9 mouse cellular contexts compared by ENCODE assay signal in genomic region chr9:107290897-107291296, GRCm38 (mm10). TPM values are rescaled to one million over a fixed set of nuclear protein-coding genes. Genes with fewer than 3 reads are reported as not detected.
A peak's percentile ranks its signal among the peaks of the same experiment; 100 is the strongest.
DNase-seq lines count a peak whose midpoint lies in the region; ATAC-seq and TF ChIP-seq lines count a peak whose summit lies in the region.
"Had no signal": no experiment of that assay in that cellular context is flagged by ENCODE, and none has a peak within 500 bp of the region (broad histone marks: within the 10 kb centered on the region; RNA-seq: fewer than 3 reads in every experiment).

No protein-coding gene starts in this region.

- no peaks in the 10 kb centered on the region for H3K9me3 ChIP-seq in kidney, embryonic 15.5 days (replicated peaks)
- H3K9me3 ChIP-seq in liver, embryonic 14.5 days (ENCODE audit: control insufficient read depth, low read length): no peaks in the 10 kb centered on the region
- H3K9me3 ChIP-seq: neural tube, embryonic 13.5 days had no signal

- no peak overlapping the region for H3K4me2 ChIP-seq in kidney, embryonic 15.5 days
- no peak overlapping the region for H3K4me2 ChIP-seq in liver, embryonic 14.5 days (ENCODE audit: low read depth)

- no peak; the same call in none of the 2 replicates for TF ChIP-seq CTCF in gastrocnemius, adult 2 months (IDR thresholded peaks at IDR 0.05)
- TF ChIP-seq CTCF in liver, embryonic 14.5 days (IDR thresholded peaks at IDR 0.05; ENCODE audit: low read depth): peak; percentile 98
- TF ChIP-seq CTCF in testis, adult 2 months (IDR thresholded peaks at IDR 0.05; ENCODE audit: control insufficient read depth, insufficient read depth, insufficient replicate concordance, low read depth, low read length): peak; percentile 95

- no peak for TF ChIP-seq POLR2A in testis, adult 2 months (IDR thresholded peaks at IDR 0.05; ENCODE audit: control insufficient read depth, low read depth, low read length)

- 0 out of 2 replicates have a peak, but pooled peaks have one; percentile 9 for ATAC-seq in kidney, embryonic 15.5 days (replicated peaks; ENCODE audit: low FRiP score)
- ATAC-seq in liver, embryonic 14.5 days (ENCODE audit: insufficient read depth): no peak

- H3K27ac ChIP-seq in gastrocnemius, adult 2 months: peak overlapping the region; percentile 97; the same call in 1 of the 2 replicates
- H3K27ac ChIP-seq in kidney, embryonic 15.5 days: no peak overlapping the region
- H3K27ac ChIP-seq in liver, embryonic 14.5 days: no peak overlapping the region
- H3K27ac ChIP-seq in testis, adult 2 months (ENCODE audit: control insufficient read depth, insufficient read depth, low read depth, low read length): no peak overlapping the region
- H3K27ac ChIP-seq: neural tube, embryonic 13.5 days had no signal

- H3K36me3 ChIP-seq in kidney, embryonic 15.5 days: no peaks in the 10 kb centered on the region
- no peaks in the 10 kb centered on the region for H3K36me3 ChIP-seq in liver, embryonic 14.5 days (replicated peaks; ENCODE audit: control insufficient read depth, insufficient read depth, low read depth)
- H3K36me3 ChIP-seq in testis, adult 2 months (ENCODE audit: control insufficient read depth, insufficient read depth, low read length): no peaks in the 10 kb centered on the region
- H3K36me3 ChIP-seq: neural tube, embryonic 13.5 days had no signal

- peaks cover 20% of the 10 kb centered on the region for H3K4me1 ChIP-seq in kidney, embryonic 15.5 days
- H3K4me1 ChIP-seq in liver, embryonic 14.5 days (replicated peaks; ENCODE audit: control insufficient read depth in 2 of 2, insufficient read depth in 2 of 2, low read length in 1 of 2): peaks cover 14 to 44% of the 10 kb centered on the region in 2 experiments
- peaks cover 3% of the 10 kb centered on the region; the same call in 1 of the 2 replicates for H3K4me1 ChIP-seq in testis, adult 2 months (ENCODE audit: control insufficient read depth, insufficient read depth, low read length)

- H3K9ac ChIP-seq in kidney, embryonic 15.5 days: no peak overlapping the region
- no peak overlapping the region for H3K9ac ChIP-seq in liver, embryonic 14.5 days (replicated peaks)
- H3K9ac ChIP-seq: neural tube, embryonic 13.5 days had no signal

- H3K27me3 ChIP-seq in kidney, embryonic 15.5 days: peaks cover 16% of the 10 kb centered on the region
- peaks cover 3% of the 10 kb centered on the region; the same call in 1 of the 2 replicates for H3K27me3 ChIP-seq in liver, embryonic 14.5 days (ENCODE audit: control insufficient read depth, insufficient read depth, low read length)
- H3K27me3 ChIP-seq in testis, adult 2 months (ENCODE audit: control insufficient read depth, insufficient read depth, low read length): no peaks in the 10 kb centered on the region

- H3K4me3 ChIP-seq in gastrocnemius, adult 2 months: no peak overlapping the region
- no peak overlapping the region for H3K4me3 ChIP-seq in kidney, embryonic 15.5 days (replicated peaks)
- H3K4me3 ChIP-seq in liver, embryonic 14.5 days (ENCODE audit: insufficient read depth in 1 of 2, low read depth in 2 of 2, low read length in 2 of 2): no peak overlapping the region
- H3K4me3 ChIP-seq in testis, adult 2 months (ENCODE audit: control insufficient read depth, low read depth, low read length): no peak overlapping the region
- H3K4me3 ChIP-seq: neural tube, embryonic 13.5 days had no signal

- peak; percentile 64 to 84 for DNase-seq in spleen, adult 18-20 months
- DNase-seq in spleen, adult 12 weeks (ENCODE audit: low spot score): no peak
- DNase-seq in cerebellum, postnatal 14 days: peak; percentile 93 to 94
- DNase-seq in gastrocnemius, adult 2 months: peak; percentile 86
- no peak for DNase-seq in liver, embryonic 14.5 days (ENCODE audit: low read depth in 3 of 3, low spot score in 3 of 3)
- peak; percentile 84 for DNase-seq in neural tube, embryonic 10.5 days (ENCODE audit: extremely low spot score, low spot score)

- WGBS in kidney, embryonic 15.5 days: 27% methylated on average over 10 of the region's 10 CpGs
- WGBS in liver, embryonic 14.5 days (ENCODE audit: insufficient replicate concordance): 28% methylated on average over 10 of the region's 10 CpGs

- TF ChIP-seq EP300 in liver, embryonic 14.5 days (IDR thresholded peaks at IDR 0.05; ENCODE audit: low read depth): no peak

- intact Hi-C loops in gastrocnemius, adult 2 months (cut with DNase I): loop anchor here (1.0 to 10.0 kb wide), 6 partner anchors 126 to 606 kb away; partner anchors contain the start of genes Manf and Tex264

RNA-seq across cellular contexts. Expression of gene Mapkapk3, which starts 1.2 kb away (rescaled TPM):
- total RNA-seq in gastrocnemius, adult 2 months (2021): 10 to 100 TPM; 32.6 to 48.1 TPM
- 7.8 and 8.3 TPM in 2 replicates for polyA plus RNA-seq in kidney, embryonic 15.5 days (2015; fragmentation: Nextera tagmentation; extraction: Ambion mirVana)
- 5.1 and 6.2 TPM in 2 replicates for polyA plus RNA-seq in liver, embryonic 14.5 days (2012; rRNA removed)
- polyA plus RNA-seq in liver, embryonic 14.5 days (2014; fragmentation: Nextera tagmentation; extraction: Ambion mirVana): 7.3 and 8.0 TPM in 2 replicates
- 4.1 and 5.2 TPM in 2 replicates for polyA plus RNA-seq in testis, adult 2 months (2012; rRNA removed)

RNA-seq across cellular contexts. Expression of gene Cish, which starts 4.9 kb away (rescaled TPM):
- 100 to 1,000 TPM in 1 of 2 experiments, 10 to 100 TPM in 1; 25.7 to 113 TPM for total RNA-seq in gastrocnemius, adult 2 months (2021)
- polyA plus RNA-seq in kidney, embryonic 15.5 days (2015; fragmentation: Nextera tagmentation; extraction: Ambion mirVana): 11.1 and 14.1 TPM in 2 replicates
- polyA plus RNA-seq in liver, embryonic 14.5 days (2012; rRNA removed): 2.8 and 3.3 TPM in 2 replicates
- 4.9 and 6.0 TPM in 2 replicates for polyA plus RNA-seq in liver, embryonic 14.5 days (2014; fragmentation: Nextera tagmentation; extraction: Ambion mirVana)
- polyA plus RNA-seq in testis, adult 2 months (2012; rRNA removed): 2.7 and 3.8 TPM in 2 replicates

RNA-seq across cellular contexts. Expression of gene Hemk1, which starts 47.3 kb away (rescaled TPM):
- 10 to 100 TPM; 11.6 to 14.4 TPM for total RNA-seq in gastrocnemius, adult 2 months (2021)
- polyA plus RNA-seq in kidney, embryonic 15.5 days (2015; fragmentation: Nextera tagmentation; extraction: Ambion mirVana): 10.9 and 11.8 TPM in 2 replicates
- polyA plus RNA-seq in liver, embryonic 14.5 days (2012; rRNA removed): 3.1 and 3.3 TPM in 2 replicates
- polyA plus RNA-seq in liver, embryonic 14.5 days (2014; fragmentation: Nextera tagmentation; extraction: Ambion mirVana): 2.2 and 3.5 TPM in 2 replicates
- 22.0 TPM in 2 replicates for polyA plus RNA-seq in testis, adult 2 months (2012; rRNA removed)

RNA-seq across cellular contexts. Expression of gene 6430571L13Rik, which starts 49.5 kb away (rescaled TPM):
- total RNA-seq in gastrocnemius, adult 2 months (2021): 10 to 100 TPM; 37.9 to 49.6 TPM
- polyA plus RNA-seq in kidney, embryonic 15.5 days (2015; fragmentation: Nextera tagmentation; extraction: Ambion mirVana): 0.81 and 0.90 TPM in 2 replicates
- 0.05 and 0.07 TPM in 2 replicates for polyA plus RNA-seq in liver, embryonic 14.5 days (2012; rRNA removed)
- 0.20 TPM in 1 of 2 replicates, not detected in the other for polyA plus RNA-seq in liver, embryonic 14.5 days (2014; fragmentation: Nextera tagmentation; extraction: Ambion mirVana)
- 0.40 and 0.53 TPM in 2 replicates for polyA plus RNA-seq in testis, adult 2 months (2012; rRNA removed)

RNA-seq across cellular contexts. Expression of gene Dock3, which starts 59.2 kb away (rescaled TPM):
- not detected for total RNA-seq in gastrocnemius, adult 2 months (2021)
- polyA plus RNA-seq in kidney, embryonic 15.5 days (2015; fragmentation: Nextera tagmentation; extraction: Ambion mirVana): 0.35 and 1.1 TPM in 2 replicates
- polyA plus RNA-seq in liver, embryonic 14.5 days (2012; rRNA removed): 0.09 and 0.11 TPM in 2 replicates
- polyA plus RNA-seq in liver, embryonic 14.5 days (2014; fragmentation: Nextera tagmentation; extraction: Ambion mirVana): not detected in 2 replicates
- 21.8 and 23.2 TPM in 2 replicates for polyA plus RNA-seq in testis, adult 2 months (2012; rRNA removed)

Comparison
In these comparisons a context has a peak if more than half of its experiments do, and no peak if none do; other contexts are left out.
1. DNase-seq: peak in spleen, adult 18-20 months (2 of 2), cerebellum, postnatal 14 days (2 of 2), gastrocnemius, adult 2 months (single experiment) and neural tube, embryonic 10.5 days (single experiment); none in spleen, adult 12 weeks (single experiment) and liver, embryonic 14.5 days (0 of 3).